Mouse (Mus musculus) layer of hippocampus, adult 2 months (tissue): Measurements from ENCODE around the gene Aqp2. TPM values are rescaled to one million over a fixed set of nuclear protein-coding genes. Genes with fewer than 3 reads are reported as not detected.
A peak's percentile ranks its signal among the peaks of the same experiment; 100 is the strongest.

Source experiments
- DNase-seq, 2 experiments: peaks; one replicate each; pipeline ENCODE4 v3.0.0; 2022; ENCODE audit warnings: low spot score in 2 of 2
- H3K27ac ChIP-seq: fragments of 200-600 bp; 2 replicates; pipeline ENCODE4 v1.8.1; 2022
- H3K4me3 ChIP-seq: fragments of 200-600 bp; 2 replicates; pipeline ENCODE4 v1.8.1; 2022; ENCODE audit warnings: mild to moderate bottlenecking
- CTCF ChIP-seq: fragments of 200-600 bp; conservative IDR thresholded peaks from 2 replicates; pipeline ENCODE4 v1.8.1; 2022; ENCODE audit warnings: antibody characterized with exemption, mild to moderate bottlenecking, moderate library complexity
- total RNA-seq, 2 experiments: library from RNA; stranded (reverse); gene quantifications; 2 replicates each; pipeline ENCODE4 v1.2.3; 2021

Gene Aqp2
- total RNA-seq, 2 experiments from 2014 or later, result not detected

DNA sequence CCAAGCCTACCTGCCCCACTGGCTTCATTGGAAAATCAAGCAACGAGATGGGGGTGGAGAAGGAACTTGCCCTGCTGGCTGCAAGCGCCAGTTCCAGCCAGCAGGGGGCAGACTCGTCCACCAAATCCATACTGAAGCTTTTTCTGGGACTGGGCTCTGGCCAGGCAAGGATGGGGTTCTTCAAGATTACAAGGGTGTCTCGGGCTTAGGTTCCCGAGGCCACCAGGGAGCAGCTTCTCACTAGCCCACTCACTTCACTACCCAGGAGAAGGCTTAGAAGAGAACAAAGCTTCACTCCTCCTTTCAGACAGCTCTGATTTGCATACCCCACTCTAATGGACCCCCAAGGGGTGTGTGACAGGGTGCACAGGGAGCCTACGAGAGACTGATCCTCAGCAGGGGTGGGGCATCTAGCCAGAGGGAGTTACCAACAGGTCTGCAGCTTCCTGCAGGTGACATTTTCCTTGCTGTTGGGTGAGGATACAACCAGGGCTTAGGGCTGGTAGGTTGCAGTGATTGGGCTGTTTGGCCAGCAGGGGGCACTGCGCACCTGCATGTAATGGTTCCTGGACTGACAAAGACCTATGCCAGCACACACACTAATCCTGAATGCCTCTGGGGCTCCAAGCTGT is 17.3 kb downstream of the Aqp2 start:
- Histone ChIP-seq H3K27ac (no peak overlapping the region), H3K4me3 (no peak overlapping the region)
- peak; percentile 74 for TF ChIP-seq CTCF
- peak; percentile 88 to 90 for DNase-seq

- Histone ChIP-seq H3K4me3 (no peak overlapping the region), H3K27ac (no peak overlapping the region)
- no peak for TF ChIP-seq CTCF
- DNase-seq, result no peak
Measured at GRCm38 (mm10) chr15:99596841-99597240, 18.0 kb downstream of the Aqp2 start.

DNA sequence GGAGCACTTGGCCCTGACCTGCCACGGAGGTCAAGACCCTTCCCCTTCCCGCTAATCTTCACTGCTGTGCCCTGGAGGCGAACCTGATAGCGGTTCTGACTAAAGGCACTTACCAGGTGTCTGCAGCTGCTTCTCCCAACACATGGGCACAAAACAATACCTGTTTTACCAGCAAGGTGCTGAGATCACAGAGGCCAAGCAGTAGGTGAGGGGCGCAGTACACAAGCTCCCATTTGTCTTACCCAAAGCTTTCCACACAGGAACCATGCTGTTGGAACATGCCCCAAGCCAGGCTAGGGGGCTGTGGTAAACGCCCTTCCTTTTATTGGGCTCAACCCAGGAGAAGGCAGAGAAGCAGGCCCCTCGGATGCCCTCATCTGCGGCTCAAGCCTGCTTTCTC is 18.7 kb downstream of the Aqp2 start:
- no peak for TF ChIP-seq CTCF
- no peak overlapping the region for H3K4me3 ChIP-seq
- DNase-seq, result no peak

DNA sequence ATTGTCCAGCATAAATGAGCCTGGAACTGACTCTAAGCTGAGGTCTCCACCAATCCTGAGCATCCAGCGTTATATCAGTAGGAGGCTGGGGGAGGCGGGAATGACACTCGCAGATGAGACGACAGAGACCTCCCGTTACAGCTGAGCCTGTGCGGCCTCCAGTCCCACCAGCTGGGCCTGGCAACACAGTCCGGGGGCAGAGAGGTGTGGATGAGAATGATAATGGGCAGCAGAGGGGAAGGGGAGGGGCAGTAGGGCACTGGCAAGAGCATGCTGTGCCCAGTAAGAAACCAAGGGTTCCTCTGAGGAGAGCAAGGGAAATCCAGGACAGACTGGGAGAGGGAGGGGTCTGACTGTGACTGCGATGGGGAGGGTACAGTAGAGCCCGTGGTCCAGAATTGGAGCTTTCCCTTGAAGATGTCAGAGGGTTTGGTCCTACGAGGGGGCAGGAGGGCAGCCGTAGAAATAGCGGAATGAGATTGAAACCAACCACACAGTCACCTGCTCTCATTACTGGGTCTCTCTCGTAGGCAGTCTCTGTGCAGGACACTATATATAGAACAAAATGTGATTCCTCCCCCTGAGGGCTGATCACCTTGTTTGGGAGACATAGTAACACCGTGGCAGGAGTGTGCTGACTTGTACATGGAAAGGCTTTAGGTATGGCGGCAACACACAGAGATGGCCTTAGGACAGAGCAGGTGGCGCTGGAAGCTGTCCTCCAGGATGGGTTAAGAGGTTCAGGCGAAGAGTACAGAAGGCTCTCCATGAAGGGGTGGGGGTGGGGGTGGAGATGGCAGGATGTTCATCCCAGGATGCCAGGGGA is 20.6 kb downstream of the Aqp2 start:
- no peak for DNase-seq
- TF ChIP-seq CTCF, result no peak
- Histone ChIP-seq H3K27ac (no peak overlapping the region), H3K4me3 (no peak overlapping the region)

More for the DNA sequence above, 18.7 kb downstream of the Aqp2 start:
- no peak overlapping the region for H3K27ac ChIP-seq

DNA sequence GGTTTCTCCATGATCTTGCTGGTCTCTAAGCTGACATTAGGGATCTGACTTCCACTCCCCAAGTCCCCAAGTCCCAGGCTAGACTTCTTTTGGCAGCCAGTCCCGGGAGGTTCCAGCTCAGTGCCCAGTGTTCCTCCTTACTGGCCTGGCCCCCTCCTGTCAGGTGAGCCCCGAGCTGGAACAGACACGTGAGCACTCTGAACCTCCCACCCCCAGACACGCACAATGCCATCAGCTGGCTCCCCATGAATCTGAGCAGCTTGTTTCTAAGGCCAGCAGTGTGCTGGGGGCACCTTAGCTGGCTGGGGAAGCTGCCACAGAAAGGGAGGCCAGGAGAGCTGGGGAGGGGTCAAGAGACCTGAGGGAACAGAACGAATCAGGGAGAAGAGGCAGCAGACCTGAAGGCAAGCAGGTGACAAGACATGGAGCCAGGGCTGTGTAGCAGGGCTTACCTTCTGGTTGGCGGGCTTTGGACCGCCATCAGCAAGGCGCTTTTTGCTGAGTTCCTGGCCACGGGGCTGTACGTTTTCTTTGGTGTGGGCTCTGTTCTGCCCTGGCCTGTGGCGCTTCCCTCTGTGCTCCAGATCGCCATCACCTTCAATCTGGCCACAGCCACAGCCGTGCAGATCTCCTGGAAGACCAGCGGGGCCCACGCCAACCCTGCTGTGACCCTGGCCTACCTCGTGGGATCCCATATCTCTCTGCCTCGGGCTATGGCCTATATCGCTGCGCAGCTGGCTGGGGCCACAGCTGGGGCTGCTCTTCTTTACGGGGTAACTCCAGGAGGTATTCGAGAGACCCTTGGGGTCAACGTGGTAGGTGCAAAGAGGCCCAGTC is 22.3 kb downstream of the Aqp2 start, which contains the start of gene Aqp6:
Aqp6 (plus strand) TSS at position 415 of the 837 bp plus-strand sequence.
- Histone ChIP-seq H3K27ac (no peak within 1 kb of the TSS), H3K4me3 (no peak within 1 kb of the TSS)
- no peak for DNase-seq
- TF ChIP-seq CTCF, result no peak

DNA sequence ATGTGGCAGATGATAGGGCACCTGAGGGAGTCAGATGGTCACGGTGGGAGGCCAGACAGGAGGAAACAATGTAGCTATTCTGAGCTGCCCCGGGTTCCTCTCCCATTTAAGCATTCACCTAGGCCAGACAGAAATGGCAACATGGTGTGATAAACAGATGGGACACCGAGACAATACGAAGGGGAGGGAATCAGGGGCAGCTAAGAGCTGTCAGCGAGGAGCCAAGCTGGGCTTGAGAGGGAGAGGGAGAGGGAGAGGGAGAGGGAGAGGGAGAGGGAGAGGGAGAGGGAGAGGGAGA is 22.9 kb downstream of the Aqp2 start:
- H3K27ac ChIP-seq, result no peak overlapping the region
- TF ChIP-seq CTCF, result no peak
- H3K4me3 ChIP-seq, result no peak overlapping the region

GRCm38 (mm10) chr15:99602206-99602820 is 23.5 kb downstream of the Aqp2 start:
- no peak overlapping the region for H3K4me3 ChIP-seq
- TF ChIP-seq CTCF, result no peak
- DNase-seq, result no peak
- no peak overlapping the region for H3K27ac ChIP-seq

More for the DNA sequence above, 22.9 kb downstream of the Aqp2 start:
- no peak for DNase-seq

DNA sequence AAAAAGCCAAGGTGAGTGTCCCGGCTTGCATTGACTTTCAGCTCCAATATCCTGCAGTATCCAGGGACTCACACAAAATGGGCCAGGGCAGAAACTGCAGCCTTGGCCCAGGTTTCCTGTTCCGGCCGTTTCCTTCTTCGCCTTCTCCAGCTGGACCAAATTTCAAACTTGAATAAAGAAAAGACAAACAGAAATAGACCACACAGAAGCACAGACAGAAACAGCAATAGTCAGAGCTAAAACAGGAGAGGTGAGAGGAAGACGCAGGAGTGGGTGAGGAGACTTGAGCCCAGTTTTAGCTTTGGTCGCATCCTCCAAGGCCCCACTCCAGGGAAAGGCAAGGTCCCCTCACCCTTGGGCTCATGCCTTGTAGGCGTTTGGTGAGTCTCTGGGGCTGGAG is 24.4 kb downstream of the Aqp2 start:
- TF ChIP-seq CTCF, result no peak
- Histone ChIP-seq H3K27ac (no peak overlapping the region), H3K4me3 (no peak overlapping the region)
- no peak for DNase-seq

DNA sequence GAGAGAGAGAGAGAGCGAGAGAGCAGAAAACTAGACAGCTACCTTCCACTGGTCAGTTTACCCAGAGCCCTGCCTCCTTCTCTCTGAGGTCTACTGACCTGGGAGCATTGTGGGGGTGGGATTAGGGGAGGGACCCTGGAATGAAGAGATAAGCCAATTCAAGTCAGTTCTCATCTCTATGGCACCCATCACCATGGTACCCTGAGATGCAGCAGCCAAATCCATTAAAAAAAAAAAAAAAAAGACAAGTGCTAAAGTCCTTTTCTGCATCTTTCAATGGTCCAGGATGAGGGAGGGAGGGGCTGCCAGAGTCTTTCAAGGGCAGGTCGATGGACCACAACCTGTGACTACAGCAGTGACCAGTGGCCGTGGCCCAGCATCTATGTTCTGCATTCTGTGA is 26.7 kb downstream of the Aqp2 start:
- TF ChIP-seq CTCF, result no peak
- Histone ChIP-seq H3K4me3 (no peak overlapping the region), H3K27ac (no peak overlapping the region)
- DNase-seq, result no peak

DNA sequence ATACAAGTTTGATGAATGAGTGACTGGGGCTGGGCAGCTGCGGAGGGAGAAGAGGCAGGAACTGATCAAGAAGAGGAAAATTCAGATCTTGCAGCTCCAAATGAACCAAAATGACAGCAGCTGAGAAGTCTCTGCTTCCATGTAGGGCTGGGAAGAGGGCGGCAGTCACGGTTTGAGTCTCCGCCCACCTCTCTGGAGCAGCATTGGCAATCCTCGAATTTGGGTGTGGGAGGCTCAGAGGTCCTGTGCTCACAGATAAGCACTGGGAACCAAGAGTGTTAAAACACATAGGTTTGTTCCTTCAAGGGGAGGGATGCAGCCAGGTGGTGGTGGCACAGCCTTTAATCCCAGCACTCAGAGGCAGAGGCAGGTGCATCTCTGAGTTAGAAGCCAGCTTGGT is 27.7 kb downstream of the Aqp2 start:
- DNase-seq, result no peak
- no peak for TF ChIP-seq CTCF
- no peak overlapping the region for H3K27ac ChIP-seq

GRCm38 (mm10) chr15:99607388-99608113 is 28.7 kb downstream of the Aqp2 start:
- no peak overlapping the region for H3K27ac ChIP-seq
- DNase-seq, result peak; percentile 47 to 50
- no peak for TF ChIP-seq CTCF
- H3K4me3 ChIP-seq, result no peak overlapping the region

More for the DNA sequence above, 27.7 kb downstream of the Aqp2 start:
- no peak overlapping the region for H3K4me3 ChIP-seq
